Mouse (Mus musculus): ENCODE data around the gene Rln1.

DNA sequence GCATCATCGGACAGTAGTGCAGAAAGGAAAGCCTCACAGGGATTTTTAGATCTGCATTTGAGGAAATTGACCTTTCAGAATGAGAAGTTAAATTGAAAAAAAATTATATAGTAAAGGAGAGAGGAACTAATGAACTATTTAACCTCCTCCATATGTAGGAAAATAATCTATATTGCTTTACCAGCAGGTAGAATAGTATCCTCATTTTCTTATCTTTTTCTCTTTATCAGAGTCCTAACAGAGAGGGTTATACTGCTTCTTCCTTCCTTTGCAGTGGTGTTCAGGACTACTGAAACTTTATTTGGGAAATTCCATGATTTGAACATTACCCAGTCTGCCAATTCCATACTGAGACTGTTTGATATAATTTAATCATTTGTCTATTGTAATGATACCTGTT lies 37.1 kb downstream of the Rln1 start:
- TF ChIP-seq EP300 (IDR thresholded peaks at IDR 0.05; ENCODE audit: insufficient read depth, low read depth, low read length) (no peak), CTCF (IDR thresholded peaks at IDR 0.05) (no peak)

All from heart, adult 2 months (tissue).